Mouse (Mus musculus) midbrain, embryonic 16.5 days (tissue): ENCODE results near the gene Cacna1c. TPM values are rescaled to one million over a fixed set of nuclear protein-coding genes. Genes with fewer than 3 reads are reported as not detected.

Experiments used
- ATAC-seq: fragments of 200-750 bp; cut with Nextera tagmentation; 2 replicates; pipeline ENCODE4 v1.8.0; 2017; ENCODE audit warnings: moderate TSS enrichment
- H3K27ac ChIP-seq: fragments of 300-500 bp; sonication (generic); 2 replicates; pipeline ENCODE4 v1.5.1; 2014; ENCODE audit warnings: mild to moderate bottlenecking, low read length, mixed read lengths
- H3K27me3 ChIP-seq: fragments of 300-500 bp; sonication (generic); 2 replicates; pipeline ENCODE4 v1.6.1; 2014; ENCODE audit warnings: low read depth, low read length, mixed read lengths; ENCODE audit not compliant: control insufficient read depth, insufficient read depth
- H3K36me3 ChIP-seq: fragments of 300-500 bp; sonication (generic); 2 replicates; pipeline ENCODE4 v1.6.1; 2014; ENCODE audit warnings: mild to moderate bottlenecking, low read length, moderate library complexity, mixed read lengths; ENCODE audit not compliant: control insufficient read depth, insufficient read depth
- H3K4me1 ChIP-seq: fragments of 300-500 bp; sonication (generic); 2 replicates; pipeline ENCODE4 v1.6.1; 2014; ENCODE audit warnings: mild to moderate bottlenecking, low read length, mixed read lengths; ENCODE audit not compliant: control insufficient read depth, insufficient read depth
- H3K4me2 ChIP-seq: fragments of 300-500 bp; sonication (generic); 2 replicates; pipeline ENCODE4 v1.6.1; 2014; ENCODE audit warnings: mild to moderate bottlenecking, low read length, mixed read lengths
- H3K4me3 ChIP-seq: fragments of 300-500 bp; sonication (generic); 2 replicates; pipeline ENCODE4 v1.5.1; 2014; ENCODE audit warnings: low read depth, mild to moderate bottlenecking, low read length, moderate library complexity, mixed read lengths
- H3K9ac ChIP-seq: fragments of 300-500 bp; sonication (generic); 2 replicates; pipeline ENCODE4 v1.6.1; 2014; ENCODE audit warnings: low read depth, low read length, mixed read lengths
- H3K9me3 ChIP-seq: fragments of 300-500 bp; sonication (generic); replicated peaks from 2 replicates; pipeline ENCODE4 v1.6.1; 2014; ENCODE audit warnings: mild to moderate bottlenecking, low read length, mixed read lengths; ENCODE audit not compliant: control insufficient read depth, poor library complexity, severe bottlenecking
- WGBS: fragments of 180-500 bp; shearing (Covaris S2); extraction: QIAGEN DNeasy Blood & Tissue Kit; methylation state at CpG from one replicate; pipeline ENCODE4 v1.1.7; 2014; 5-methylcytosine and 5-hydroxymethylcytosine counted together
- polyA plus RNA-seq: library from polyadenylated mRNA; unstranded; fragments of >200 nt; fragmentation: Nextera tagmentation; extraction: Ambion mirVana; gene quantifications from 2 replicates; pipeline ENCODE4 v1.2.1, GENCODE M21; 2015

Cacna1c gene
- polyA plus RNA-seq, 1 experiment from 2014 or later, result 8.1 TPM

GRCm38 (mm10) chr6:118867384-118867783 lies 328.8 kb downstream of the Cacna1c start:
- Histone ChIP-seq H3K4me2 (no peak overlapping the region), H3K4me1 (peaks cover 13% of the 10 kb centered on the region), H3K27ac (no peak overlapping the region), H3K4me3 (no peak overlapping the region), H3K36me3 (no peaks in the 10 kb centered on the region), H3K9ac (no peak overlapping the region), H3K27me3 (no peaks in the 10 kb centered on the region), H3K9me3 (no peaks in the 10 kb centered on the region)
- WGBS, result 67% methylated on average over 7 of the region's 7 CpGs
- ATAC-seq, result no peak

DNA sequence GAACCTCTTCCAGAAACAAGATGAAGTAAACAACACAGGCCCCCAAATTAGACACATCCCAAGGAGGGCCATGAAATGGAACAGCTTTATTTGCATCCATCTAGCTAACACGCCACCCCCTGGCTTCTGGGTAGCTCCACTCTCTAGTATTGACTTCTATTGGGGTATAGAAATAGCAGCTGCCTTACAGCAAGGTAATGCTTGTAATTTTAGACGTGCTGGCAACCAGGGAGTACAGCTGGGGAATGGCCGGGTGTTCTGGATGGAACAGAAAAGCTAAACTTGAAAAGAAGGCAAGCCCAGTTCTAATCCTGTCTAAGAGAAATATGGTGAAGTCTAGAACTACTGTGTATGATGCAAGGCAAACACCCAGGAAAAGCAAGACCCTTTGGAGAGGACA lies 329.3 kb downstream of the Cacna1c start:
- ATAC-seq, result no peak
- WGBS, result 72% methylated on average over 3 of the region's 3 CpGs

GRCm38 (mm10) chr6:118865777-118866380 lies 330.3 kb downstream of the Cacna1c start:
- Histone ChIP-seq H3K4me2 (no peak overlapping the region), H3K4me1 (peaks cover 13% of the 10 kb centered on the region), H3K27me3 (no peaks in the 10 kb centered on the region), H3K9me3 (no peaks in the 10 kb centered on the region), H3K4me3 (no peak overlapping the region), H3K36me3 (no peaks in the 10 kb centered on the region), H3K27ac (no peak overlapping the region), H3K9ac (no peak overlapping the region)
- 92% methylated on average over 5 of the region's 5 CpGs for WGBS
- no peak for ATAC-seq

More for the DNA sequence above, 329.3 kb downstream of the Cacna1c start:
- Histone ChIP-seq H3K4me3 (no peak overlapping the region), H3K27me3 (no peaks in the 10 kb centered on the region), H3K36me3 (no peaks in the 10 kb centered on the region), H3K9ac (no peak overlapping the region), H3K4me1 (peaks cover 13% of the 10 kb centered on the region), H3K27ac (no peak overlapping the region), H3K4me2 (no peak overlapping the region), H3K9me3 (no peaks in the 10 kb centered on the region)

DNA sequence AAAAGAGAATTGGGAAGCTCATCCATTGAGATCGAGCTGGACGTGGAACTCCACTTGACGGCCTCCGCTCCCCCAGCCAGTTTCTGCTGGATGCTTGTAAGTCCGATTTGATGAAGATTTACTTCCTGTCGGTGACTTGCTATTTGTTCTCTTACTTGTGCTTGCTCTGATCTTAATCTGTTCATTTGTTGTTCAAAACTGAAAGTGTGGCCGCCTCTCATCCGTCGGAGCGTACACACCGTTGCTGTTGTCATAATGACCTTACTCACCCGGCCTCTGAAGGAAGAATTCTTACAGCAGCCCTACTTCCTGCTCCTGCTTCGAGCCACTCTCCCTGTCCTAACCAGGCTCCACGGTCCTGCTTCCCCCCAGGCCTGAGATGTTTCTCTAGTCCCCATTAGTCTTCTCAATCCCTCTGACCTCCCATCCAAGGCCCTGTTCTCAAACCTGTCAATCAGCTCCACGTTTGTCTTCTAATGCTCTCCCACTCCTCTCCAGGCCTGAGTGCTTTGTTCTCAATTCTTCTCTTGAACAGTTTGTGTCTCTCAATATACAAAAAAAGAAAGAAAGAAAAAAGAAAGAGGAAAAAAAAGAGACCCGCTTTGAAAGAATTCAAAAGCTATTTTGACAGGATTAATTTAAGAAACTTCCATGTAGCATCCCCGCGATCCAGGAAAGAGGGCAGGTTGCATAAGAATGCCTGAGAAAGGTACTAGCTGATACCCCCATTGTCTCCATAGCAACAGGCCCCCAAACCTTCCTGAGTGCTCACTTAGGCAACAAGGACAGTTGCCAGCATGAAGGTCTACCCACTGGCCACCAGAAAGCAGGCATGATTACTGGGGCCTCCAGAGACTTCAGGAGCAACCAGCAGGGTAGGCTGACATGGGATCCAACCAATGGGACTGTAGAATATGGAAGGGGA lies 331.3 kb downstream of the Cacna1c start:
- Histone ChIP-seq H3K4me1 (peaks cover 13% of the 10 kb centered on the region), H3K9me3 (no peaks in the 10 kb centered on the region), H3K4me2 (no peak overlapping the region), H3K27ac (no peak overlapping the region), H3K4me3 (no peak overlapping the region), H3K9ac (no peak overlapping the region), H3K36me3 (no peaks in the 10 kb centered on the region), H3K27me3 (no peaks in the 10 kb centered on the region)
- ATAC-seq, result no peak
- WGBS, result 54% methylated on average over 18 of the region's 18 CpGs

DNA sequence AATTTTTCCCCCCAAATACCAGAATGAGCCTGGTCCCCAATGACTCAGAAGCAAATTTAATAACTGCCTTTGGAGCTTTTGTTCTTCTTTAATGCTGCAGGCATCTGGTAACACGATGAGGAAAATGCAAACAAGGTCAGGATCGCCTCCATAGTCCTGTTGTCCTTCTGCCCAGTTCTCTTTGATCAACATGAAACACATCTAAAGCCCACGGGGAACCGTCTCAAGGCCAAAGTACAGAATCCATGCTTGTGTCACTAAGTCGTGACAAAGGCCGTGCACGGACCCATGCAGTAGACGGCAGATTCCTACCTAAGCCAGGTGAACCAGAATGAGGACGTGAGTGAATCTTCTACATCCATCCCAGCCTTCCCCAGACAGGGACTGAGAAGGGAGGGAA lies 333.5 kb downstream of the Cacna1c start:
- WGBS, result 80% methylated on average over 9 of the region's 9 CpGs
- ATAC-seq, result no peak
- Histone ChIP-seq H3K27me3 (no peaks in the 10 kb centered on the region), H3K4me1 (peaks cover 11% of the 10 kb centered on the region), H3K9ac (no peak overlapping the region), H3K36me3 (no peaks in the 10 kb centered on the region), H3K4me2 (no peak overlapping the region), H3K9me3 (no peaks in the 10 kb centered on the region), H3K4me3 (no peak overlapping the region), H3K27ac (no peak overlapping the region)

DNA sequence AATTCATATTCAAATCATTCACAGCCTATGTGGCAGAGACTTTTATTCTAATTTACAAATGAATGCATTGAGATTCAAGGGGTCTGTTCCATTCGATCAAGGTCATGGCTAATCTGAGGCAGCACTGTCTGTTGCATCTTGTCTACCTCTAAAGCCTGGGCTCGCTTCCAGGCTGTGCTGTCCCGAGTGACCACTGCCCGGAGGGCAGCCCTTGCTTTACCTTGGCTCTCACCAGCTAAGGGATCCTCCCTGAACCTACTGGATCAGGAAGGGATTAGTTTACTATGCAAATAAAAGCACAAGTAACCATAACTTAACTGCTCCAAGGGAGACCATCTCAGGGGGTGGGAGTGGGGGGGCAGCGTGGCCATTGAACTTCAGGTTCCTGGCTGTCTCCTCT lies 334.1 kb downstream of the Cacna1c start:
- 43% methylated on average over 5 of the region's 5 CpGs for WGBS
- Histone ChIP-seq H3K4me2 (no peak overlapping the region), H3K4me1 (peaks cover 7% of the 10 kb centered on the region), H3K27ac (no peak overlapping the region), H3K27me3 (no peaks in the 10 kb centered on the region), H3K4me3 (no peak overlapping the region), H3K9ac (no peak overlapping the region), H3K9me3 (no peaks in the 10 kb centered on the region), H3K36me3 (no peaks in the 10 kb centered on the region)
- ATAC-seq, result no peak

- Histone ChIP-seq H3K9ac (no peak overlapping the region), H3K27ac (no peak overlapping the region), H3K9me3 (peaks cover 3% of the 10 kb centered on the region; the same call in 1 of the 2 replicates), H3K4me1 (no peaks in the 10 kb centered on the region; the same call in 1 of the 2 replicates), H3K4me3 (no peak overlapping the region), H3K4me2 (no peak overlapping the region), H3K27me3 (no peaks in the 10 kb centered on the region), H3K36me3 (no peaks in the 10 kb centered on the region)
- no peak for ATAC-seq
- 82% methylated on average over 1 of the region's 1 CpGs for WGBS
Observed at GRCm38 (mm10) chr6:118858431-118858830, 337.8 kb downstream of the Cacna1c start.

DNA sequence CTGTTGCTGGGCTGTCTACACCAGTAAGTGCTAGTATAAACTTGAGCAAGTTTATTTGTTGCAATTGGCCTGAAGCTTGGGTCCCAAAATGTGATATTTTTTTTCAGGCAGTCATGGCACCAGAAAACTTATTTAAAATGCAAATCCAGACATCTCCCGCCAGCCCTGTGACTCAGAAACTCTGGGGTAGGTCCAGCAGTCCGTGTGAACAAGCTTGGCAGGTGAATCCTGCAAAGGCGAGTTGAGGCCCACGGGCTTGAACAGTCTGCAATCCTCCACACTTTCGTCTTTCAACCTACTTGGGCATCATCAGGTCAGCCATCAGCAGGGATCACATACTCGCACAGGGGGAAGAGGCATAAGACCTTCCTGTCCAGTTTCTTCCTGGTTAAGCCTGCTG lies 344.1 kb downstream of the Cacna1c start:
- Histone ChIP-seq H3K4me1 (no peaks in the 10 kb centered on the region; the same call in 1 of the 2 replicates), H3K27ac (no peak overlapping the region), H3K9ac (no peak overlapping the region), H3K36me3 (no peaks in the 10 kb centered on the region), H3K4me2 (no peak overlapping the region), H3K4me3 (no peak overlapping the region), H3K27me3 (no peaks in the 10 kb centered on the region), H3K9me3 (peaks cover 3% of the 10 kb centered on the region; the same call in 1 of the 2 replicates)
- 70% methylated on average over 6 of the region's 6 CpGs for WGBS
- no peak for ATAC-seq

GRCm38 (mm10) chr6:118851086-118851485 lies 345.1 kb downstream of the Cacna1c start:
- ATAC-seq, result no peak
- no peak overlapping the region for H3K9ac ChIP-seq
- H3K36me3 ChIP-seq, result no peaks in the 10 kb centered on the region
- H3K27me3 ChIP-seq, result no peaks in the 10 kb centered on the region
- no peak overlapping the region for H3K4me3 ChIP-seq
- H3K4me2 ChIP-seq, result no peak overlapping the region
- WGBS, result 40% methylated on average over 3 of the region's 3 CpGs
- H3K4me1 ChIP-seq, result peaks cover 2% of the 10 kb centered on the region; the same call in 1 of the 2 replicates
- no peak overlapping the region for H3K27ac ChIP-seq
- H3K9me3 ChIP-seq, result peaks cover 3% of the 10 kb centered on the region; the same call in 1 of the 2 replicates
